In the genomic region with DNA sequence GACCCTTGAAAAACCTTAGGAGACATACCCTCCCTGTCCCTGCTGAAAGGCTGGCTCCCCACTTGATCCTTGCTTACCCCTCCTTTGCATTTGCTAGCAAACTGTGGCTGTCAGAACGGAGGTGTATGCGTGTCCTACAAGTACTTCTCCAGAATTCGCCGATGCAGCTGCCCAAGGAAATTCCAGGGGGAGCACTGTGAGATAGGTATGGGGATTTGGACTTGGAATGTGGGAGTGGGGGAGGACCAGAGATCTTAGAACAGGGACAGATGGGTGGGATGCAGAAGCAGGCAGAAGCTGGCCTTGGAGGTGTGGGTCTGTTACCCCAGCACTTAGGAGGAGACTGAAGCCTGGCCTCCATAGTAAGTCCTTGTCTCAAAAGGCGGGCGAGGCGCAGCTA, we compare ENCODE assay signal across 9 mouse cellular contexts. TPM values are rescaled to one million over a fixed set of nuclear protein-coding genes. Genes with fewer than 3 reads are reported as not detected.
A peak's percentile ranks its signal among the peaks of the same experiment; 100 is the strongest.
DNase-seq lines count a peak whose midpoint lies in the region; ATAC-seq and TF ChIP-seq lines count a peak whose summit lies in the region.
"Had no signal": no experiment of that assay in that cellular context is flagged by ENCODE, and none has a peak within 500 bp of the region (broad histone marks: within the 10 kb centered on the region; RNA-seq: fewer than 3 reads in every experiment).

No protein-coding gene starts in this region.

- no peak for TF ChIP-seq EP300 in heart, postnatal 0 days (IDR thresholded peaks at IDR 0.05; ENCODE audit: low read depth)

- no peak overlapping the region for H3K9ac ChIP-seq in heart, postnatal 0 days (replicated peaks; ENCODE audit: low read depth, low read length)
- no peak overlapping the region for H3K9ac ChIP-seq in midbrain, embryonic 13.5 days (replicated peaks)
- H3K9ac ChIP-seq in midbrain, postnatal 0 days (replicated peaks; ENCODE audit: low read length, poor library complexity, severe bottlenecking), result no peak overlapping the region
- no peak overlapping the region for H3K9ac ChIP-seq in limb, embryonic 13.5 days

- intact Hi-C loops in heart, postnatal 10 days (cut with DNase I), result no loop called here

- no peak for DNase-seq in heart, postnatal 0 days (ENCODE audit: low spot score)
- DNase-seq in heart, postnatal 10 days, result no peak
- DNase-seq in midbrain, postnatal 0 days (ENCODE audit: low spot score), result no peak
- no peak for DNase-seq in cerebellum, adult 11 months
- no peak for DNase-seq in thymus, postnatal 25 days
- DNase-seq: gastrocnemius, postnatal 14 days had no signal

- no peak for ATAC-seq in heart, postnatal 0 days (ENCODE audit: insufficient read depth, low read depth)
- ATAC-seq in midbrain, embryonic 13.5 days, result no peak
- no peak for ATAC-seq in midbrain, postnatal 0 days (ENCODE audit: low FRiP score)
- no peak for ATAC-seq in limb, embryonic 13.5 days (ENCODE audit: low FRiP score, low read depth)
- ATAC-seq: forebrain, embryonic 13.5 days had no signal

- 0 out of 2 replicates have a peak, but pooled peaks cover 4% of the 10 kb centered on the region for H3K4me1 ChIP-seq in heart, postnatal 0 days (ENCODE audit: control insufficient read depth, insufficient read depth)
- H3K4me1 ChIP-seq in midbrain, embryonic 13.5 days (replicated peaks), result peaks cover 6% of the 10 kb centered on the region
- H3K4me1 ChIP-seq in midbrain, postnatal 0 days (ENCODE audit: insufficient read depth, low read length), result 0 out of 2 replicates have a peak, but pooled peaks cover 3% of the 10 kb centered on the region
- peaks cover 15% of the 10 kb centered on the region; the same call in 1 of the 2 replicates for H3K4me1 ChIP-seq in limb, embryonic 13.5 days

- H3K36me3 ChIP-seq in heart, postnatal 0 days (replicated peaks; ENCODE audit: control insufficient read depth, insufficient read depth, low read length), result no peaks in the 10 kb centered on the region
- no peaks in the 10 kb centered on the region for H3K36me3 ChIP-seq in midbrain, embryonic 13.5 days
- H3K36me3 ChIP-seq in midbrain, postnatal 0 days (ENCODE audit: insufficient read depth, low read length), result no peaks in the 10 kb centered on the region
- H3K36me3 ChIP-seq in limb, embryonic 13.5 days, result no peaks in the 10 kb centered on the region

- H3K27ac ChIP-seq in heart, postnatal 0 days (ENCODE audit: low read depth), result no peak overlapping the region
- H3K27ac ChIP-seq in midbrain, embryonic 13.5 days, result no peak overlapping the region
- no peak overlapping the region for H3K27ac ChIP-seq in midbrain, postnatal 0 days (ENCODE audit: low read depth, low read length)
- no peak overlapping the region for H3K27ac ChIP-seq in limb, embryonic 13.5 days
- H3K27ac ChIP-seq: forebrain, embryonic 13.5 days had no signal

- no peaks in the 10 kb centered on the region for H3K27me3 ChIP-seq in heart, postnatal 0 days (ENCODE audit: control insufficient read depth, insufficient read depth, low read length)
- peaks cover 15% of the 10 kb centered on the region for H3K27me3 ChIP-seq in midbrain, embryonic 13.5 days
- H3K27me3 ChIP-seq in midbrain, postnatal 0 days (ENCODE audit: insufficient read depth, low read length), result 0 out of 2 replicates have a peak, but pooled peaks cover 5% of the 10 kb centered on the region
- no peaks in the 10 kb centered on the region for H3K27me3 ChIP-seq in limb, embryonic 13.5 days

- WGBS in heart, postnatal 0 days, result 90% methylated on average over 7 of the region's 7 CpGs
- 74% methylated on average over 7 of the region's 7 CpGs for WGBS in midbrain, embryonic 13.5 days
- 69% methylated on average over 7 of the region's 7 CpGs for WGBS in midbrain, postnatal 0 days
- WGBS in limb, embryonic 13.5 days, result 64% methylated on average over 7 of the region's 7 CpGs

- H3K4me2 ChIP-seq in heart, postnatal 0 days (ENCODE audit: low read depth, low read length), result peak overlapping the region; percentile 66
- peak overlapping the region; percentile 96; the same call in 1 of the 2 replicates for H3K4me2 ChIP-seq in midbrain, embryonic 13.5 days (replicated peaks)
- no peak overlapping the region for H3K4me2 ChIP-seq in midbrain, postnatal 0 days (ENCODE audit: low read depth, low read length, poor library complexity, severe bottlenecking)
- peak overlapping the region; percentile 97 for H3K4me2 ChIP-seq in limb, embryonic 13.5 days (replicated peaks)

- no peak overlapping the region for H3K4me3 ChIP-seq in heart, postnatal 0 days (ENCODE audit: low read depth, low read length)
- no peak overlapping the region for H3K4me3 ChIP-seq in midbrain, embryonic 13.5 days (replicated peaks)
- no peak overlapping the region for H3K4me3 ChIP-seq in midbrain, postnatal 0 days (ENCODE audit: low read depth, low read length)
- no peak overlapping the region for H3K4me3 ChIP-seq in limb, embryonic 13.5 days

- H3K9me3 ChIP-seq in heart, postnatal 0 days (replicated peaks; ENCODE audit: control insufficient read depth, low read length), result no peaks in the 10 kb centered on the region
- H3K9me3 ChIP-seq in midbrain, embryonic 13.5 days, result no peaks in the 10 kb centered on the region
- H3K9me3 ChIP-seq in midbrain, postnatal 0 days (ENCODE audit: low read length), result no peaks in the 10 kb centered on the region
- no peaks in the 10 kb centered on the region for H3K9me3 ChIP-seq in limb, embryonic 13.5 days
- H3K9me3 ChIP-seq: forebrain, embryonic 13.5 days had no signal

- no peak for TF ChIP-seq CTCF in heart, postnatal 0 days (IDR thresholded peaks at IDR 0.05; ENCODE audit: low read depth)
- TF ChIP-seq CTCF in midbrain, postnatal 0 days (IDR thresholded peaks at IDR 0.05), result no peak

RNA-seq across cellular contexts. Expression of a gene that starts 1.2 kb away (rescaled TPM):
- 3.3 and 4.2 TPM in 2 replicates for total RNA-seq in heart, postnatal 0 days (2014; rRNA removed; ENCODE audit: low replicate concordance)
- 0.84 and 0.89 TPM in 2 replicates for polyA plus RNA-seq in heart, postnatal 0 days (2015; fragmentation: Nextera tagmentation; extraction: Ambion mirVana)
- total RNA-seq in heart, postnatal 10 days (2021), result 1 to 10 TPM; 8.0 to 8.7 TPM
- polyA plus RNA-seq in midbrain, embryonic 13.5 days (2015; fragmentation: Nextera tagmentation; extraction: Ambion mirVana), result 0.19 and 0.34 TPM in 2 replicates
- 0.93 and 2.1 TPM in 2 replicates for total RNA-seq in midbrain, postnatal 0 days (2014; rRNA removed)
- 0.27 and 0.44 TPM in 2 replicates for polyA plus RNA-seq in midbrain, postnatal 0 days (2015; fragmentation: Nextera tagmentation; extraction: Ambion mirVana)
- polyA plus RNA-seq in limb, embryonic 13.5 days (2015; fragmentation: Nextera tagmentation; extraction: Ambion mirVana), result 2.9 and 3.0 TPM in 2 replicates

RNA-seq across cellular contexts. Expression of a gene that starts 43.8 kb away (rescaled TPM):
- 74.5 and 107 TPM in 2 replicates for total RNA-seq in heart, postnatal 0 days (2014; rRNA removed; ENCODE audit: low replicate concordance)
- 60.8 and 72.5 TPM in 2 replicates for polyA plus RNA-seq in heart, postnatal 0 days (2015; fragmentation: Nextera tagmentation; extraction: Ambion mirVana)
- 10 to 100 TPM; 48.5 to 59.8 TPM for total RNA-seq in heart, postnatal 10 days (2021)
- 84.2 and 86.8 TPM in 2 replicates for polyA plus RNA-seq in midbrain, embryonic 13.5 days (2015; fragmentation: Nextera tagmentation; extraction: Ambion mirVana)
- 239 and 267 TPM in 2 replicates for total RNA-seq in midbrain, postnatal 0 days (2014; rRNA removed)
- polyA plus RNA-seq in midbrain, postnatal 0 days (2015; fragmentation: Nextera tagmentation; extraction: Ambion mirVana), result 261 and 284 TPM in 2 replicates
- polyA plus RNA-seq in limb, embryonic 13.5 days (2015; fragmentation: Nextera tagmentation; extraction: Ambion mirVana), result 63.5 and 74.6 TPM in 2 replicates
